Mouse (Mus musculus): ENCODE measurements around the gene Anapc15.

GRCm38 (mm10) chr7:101836271-101837153 is 27.0 kb upstream of the Anapc15 start:
- TF ChIP-seq CTCF (IDR thresholded peaks at IDR 0.05; ENCODE audit: low read depth, low read length): no peak
- no peak for TF ChIP-seq GATA1 (IDR thresholded peaks at IDR 0.05; ENCODE audit: borderline replicate concordance, low read length)
- TF ChIP-seq GATA2 (IDR thresholded peaks at IDR 0.05; ENCODE audit: borderline replicate concordance, low read depth, low read length): no peak
- TF ChIP-seq POLR2AphosphoS5 (IDR thresholded peaks at IDR 0.05; ENCODE audit: insufficient replicate concordance, low read depth, low read length): no peak
- TF ChIP-seq TAL1 (conservative IDR thresholded peaks at IDR 0.05; ENCODE audit: low read depth, low read length): no peak

Data from G1E (cell line).